Mouse (Mus musculus) CD4-positive helper T cell, adult 2 months (primary cell): ENCODE measurements around the gene Lrmp.

ENCODE experiments used
- DNase-seq: peaks from one replicate; pipeline ENCODE4 v3.0.0-alpha.2; 2012; ENCODE audit warnings: low read depth, missing footprints, low spot score

Lrmp gene

GRCm38 (mm10) chr6:145135804-145136203 lies 20.4 kb downstream of the Lrmp start:
- DNase-seq: no peak

GRCm38 (mm10) chr6:145136831-145137230 lies 21.4 kb downstream of the Lrmp start:
- no peak for DNase-seq

- no peak for DNase-seq
These were observed 23.8 kb downstream of the Lrmp start for GRCm38 (mm10) chr6:145139236-145139635.

GRCm38 (mm10) chr6:145139776-145140475 lies 24.5 kb downstream of the Lrmp start:
- DNase-seq: no peak

GRCm38 (mm10) chr6:145140706-145141105 lies 25.3 kb downstream of the Lrmp start:
- DNase-seq: no peak

- no peak for DNase-seq
These were observed 26.4 kb downstream of the Lrmp start for GRCm38 (mm10) chr6:145141827-145142226.

- no peak for DNase-seq
These were observed 29.7 kb downstream of the Lrmp start for GRCm38 (mm10) chr6:145145173-145145572.

GRCm38 (mm10) chr6:145147716-145148115 lies 32.3 kb downstream of the Lrmp start:
- DNase-seq: no peak

- DNase-seq: no peak
These were observed 33.6 kb downstream of the Lrmp start for GRCm38 (mm10) chr6:145149054-145149453.

- DNase-seq: peak; percentile 51
These were observed 43.2 kb downstream of the Lrmp start for GRCm38 (mm10) chr6:145158619-145159018.

GRCm38 (mm10) chr6:145160581-145160980 lies 45.1 kb downstream of the Lrmp start:
- no peak for DNase-seq

- no peak for DNase-seq
These were observed 56.6 kb downstream of the Lrmp start for GRCm38 (mm10) chr6:145171892-145172606.

GRCm38 (mm10) chr6:145173781-145174191 lies 58.3 kb downstream of the Lrmp start:
- DNase-seq: no peak

- no peak for DNase-seq
These were observed 60.1 kb downstream of the Lrmp start for GRCm38 (mm10) chr6:145175571-145175981.

- no peak for DNase-seq
These were observed 61.0 kb downstream of the Lrmp start for GRCm38 (mm10) chr6:145176474-145176873.

GRCm38 (mm10) chr6:145179665-145180064 lies 64.2 kb downstream of the Lrmp start:
- DNase-seq: peak; percentile 68

GRCm38 (mm10) chr6:145182044-145182443 lies 66.6 kb downstream of the Lrmp start:
- DNase-seq: no peak

- no peak for DNase-seq
These were observed 70.6 kb downstream of the Lrmp start for GRCm38 (mm10) chr6:145186096-145186495.

GRCm38 (mm10) chr6:145187093-145188088 lies 71.9 kb downstream of the Lrmp start:
- peak; percentile 88 for DNase-seq

- no peak for DNase-seq
These were observed 77.6 kb downstream of the Lrmp start for GRCm38 (mm10) chr6:145193038-145193437.

- peak; percentile 84 for DNase-seq
These were observed 78.0 kb downstream of the Lrmp start for GRCm38 (mm10) chr6:145193446-145193845.
